Mouse (Mus musculus) layer of hippocampus, postnatal 10 days (tissue): ENCODE results near the gene Lcmt1. TPM values are rescaled to one million over a fixed set of nuclear protein-coding genes. Genes with fewer than 3 reads are reported as not detected.
A peak's percentile ranks its signal among the peaks of the same experiment; 100 is the strongest.

Experiments
- DNase-seq, 2 experiments: peaks; one replicate each; pipeline ENCODE4 v3.0.0; 2021; ENCODE audit warnings: low spot score in 2 of 2
- total RNA-seq, 2 experiments: library from RNA; stranded (reverse); gene quantifications; 2 replicates each; pipeline ENCODE4 v1.2.3; 2021

Lcmt1 gene
- total RNA-seq, 2 experiments from 2014 or later = 86.6 to 87.0 TPM

GRCm38 (mm10) chr7:123452551-123452950 is 83.0 kb downstream of the Lcmt1 start:
- DNase-seq = no peak

DNA sequence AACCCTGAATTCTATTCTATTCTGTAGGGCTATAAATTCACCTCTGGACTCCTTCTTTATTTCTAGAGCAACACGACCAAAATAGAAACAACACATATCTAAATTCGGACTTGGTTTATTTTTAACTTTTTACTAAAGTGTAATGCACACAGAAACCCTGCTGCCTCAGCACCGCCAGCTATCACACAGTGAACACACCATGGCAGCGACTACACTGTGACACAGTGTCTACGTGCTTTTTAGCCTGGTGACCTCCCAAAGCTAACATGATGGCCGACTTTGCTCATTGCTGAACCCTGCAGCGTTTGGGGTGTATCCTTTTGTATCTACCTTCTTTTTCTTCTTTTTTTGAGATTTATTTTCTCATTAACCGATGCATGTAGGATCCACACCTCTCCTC is 83.5 kb downstream of the Lcmt1 start:
- DNase-seq = no peak

- DNase-seq = no peak
Measured at GRCm38 (mm10) chr7:123455088-123455487, 85.5 kb downstream of the Lcmt1 start.

DNA sequence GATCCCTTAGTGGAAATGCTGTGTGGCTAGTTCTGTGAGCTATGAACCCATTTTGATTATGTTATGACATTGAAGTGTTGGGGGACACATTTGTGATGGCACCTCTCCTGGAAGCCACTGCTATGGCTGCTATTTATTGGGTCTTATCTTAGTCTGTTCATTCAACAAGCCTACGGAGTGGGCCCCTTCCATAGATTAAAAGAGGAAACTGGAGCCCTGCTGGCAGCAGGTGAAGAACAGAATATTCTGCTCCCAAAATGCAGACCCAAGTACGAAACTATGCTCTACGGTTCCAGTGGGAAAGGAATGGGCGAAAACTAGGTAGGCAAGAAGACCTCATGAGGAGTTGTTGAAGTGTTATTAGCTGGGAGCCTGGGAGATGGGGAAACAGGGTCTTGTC is 88.7 kb downstream of the Lcmt1 start:
- DNase-seq = no peak

- DNase-seq = no peak
Measured at GRCm38 (mm10) chr7:123459247-123459646, 89.7 kb downstream of the Lcmt1 start.

DNA sequence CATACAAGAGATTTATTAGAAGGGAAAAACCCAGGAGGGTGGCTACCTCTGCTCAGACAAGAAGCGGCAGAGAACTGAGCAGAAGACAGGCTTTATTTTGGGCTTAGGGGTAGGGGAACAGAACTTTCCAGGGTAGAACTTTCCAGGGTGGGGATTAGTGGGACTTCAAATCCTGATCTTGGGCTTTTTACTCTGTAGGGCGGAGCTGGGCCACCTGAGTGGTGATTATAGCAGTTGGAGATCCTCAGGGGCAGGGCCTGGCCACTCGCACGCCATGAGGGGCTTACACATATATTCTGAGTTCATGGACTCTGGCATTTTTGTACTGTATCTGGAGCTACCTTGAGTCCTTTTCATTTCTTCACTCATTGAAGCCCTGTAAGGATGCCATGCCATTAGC is 91.7 kb downstream of the Lcmt1 start:
- no peak for DNase-seq

- DNase-seq = no peak
Measured at GRCm38 (mm10) chr7:123462070-123462501, 92.5 kb downstream of the Lcmt1 start, which contains the start of gene Aqp8. Gene Aqp8, plus strand, starts transcription at chr7:123462291.

DNA sequence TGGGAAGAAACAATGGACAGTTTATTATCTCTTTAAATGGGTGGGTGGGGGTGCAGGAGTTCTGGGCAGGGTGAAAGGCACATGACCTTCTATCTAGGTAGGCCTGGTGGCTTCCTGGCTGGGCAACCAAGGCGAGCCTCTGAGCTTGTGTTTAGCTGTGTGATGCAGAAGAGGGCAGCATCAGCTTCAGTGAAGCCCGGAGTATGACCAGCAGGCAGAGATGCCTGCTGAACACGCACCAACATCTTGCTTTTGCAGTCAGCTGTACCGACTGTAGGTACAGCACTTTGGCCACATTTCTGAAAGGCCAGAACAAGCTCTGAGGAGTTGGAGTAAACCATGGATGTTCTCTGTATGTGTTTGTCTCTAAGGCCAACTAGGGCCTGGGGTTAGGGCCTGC is 94.0 kb downstream of the Lcmt1 start:
- DNase-seq = no peak

GRCm38 (mm10) chr7:123465692-123466387 is 96.3 kb downstream of the Lcmt1 start:
- DNase-seq = peak; percentile 75 to 81

- DNase-seq = no peak
Measured at GRCm38 (mm10) chr7:123467961-123468360, 98.4 kb downstream of the Lcmt1 start.

Other genes with a start within 250 kb of the Lcmt1 start
- gene Tnrc6a, start 245.9 kb upstream of the Lcmt1 start, total RNA-seq = 10 to 100 TPM; 58.4 to 58.8 TPM
- under 1 TPM in 1 of 2 experiments, not detected in 1; 0.25 TPM for gene Slc5a11, start 155.0 kb upstream of the Lcmt1 start, total RNA-seq
- gene Arhgap17, start 131 bp downstream of the Lcmt1 start, total RNA-seq = 10 to 100 TPM; 16.6 to 27.2 TPM
- gene Aqp8, start 92.5 kb downstream of the Lcmt1 start, total RNA-seq = not detected
- 10 to 100 TPM; 23.6 to 27.7 TPM for gene Zkscan2, start 130.7 kb downstream of the Lcmt1 start, total RNA-seq